Mouse (Mus musculus): Measurements from ENCODE around the gene C1qtnf7. TPM values are rescaled to one million over a fixed set of nuclear protein-coding genes. Genes with fewer than 3 reads are reported as not detected.

Gene C1qtnf7
- polyA plus RNA-seq (2015; fragmentation: Illumina TruSeq; extraction: RNeasy Lipid Tissue Mini Kit (QIAGEN cat#74804); ENCODE audit: insufficient read depth, low replicate concordance), result 21.0 TPM

DNA sequence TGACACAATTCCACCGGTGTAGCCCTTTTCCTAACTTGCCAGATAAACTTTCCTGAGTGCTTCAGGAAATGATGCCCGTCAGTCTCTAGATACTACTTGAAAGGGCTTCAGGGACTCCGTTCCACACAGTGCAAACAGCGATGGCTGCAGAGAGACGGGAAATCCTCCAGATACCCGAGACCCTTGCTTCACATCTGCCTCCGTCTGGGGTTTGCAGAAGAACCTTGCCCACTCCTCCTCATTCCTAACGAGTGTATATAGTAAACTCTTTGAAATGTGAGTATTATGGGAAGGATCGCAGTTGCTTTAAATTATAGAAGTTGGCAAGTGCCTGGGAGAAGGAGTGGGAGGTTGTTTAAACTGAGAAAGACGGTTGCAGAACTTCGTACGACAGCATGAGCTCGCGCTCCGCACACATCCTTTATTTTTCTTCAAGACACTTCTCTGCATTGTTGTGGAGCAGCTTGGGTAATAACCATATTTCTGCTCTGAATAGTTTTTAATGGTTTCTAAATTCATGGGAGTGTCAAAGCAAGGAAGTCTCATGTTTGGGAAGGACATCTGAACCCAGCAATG, at the start of gene C1qtnf7:
TSS of gene C1qtnf7 (plus strand) at position 138 of the 576 bp plus-strand sequence.

DNA sequence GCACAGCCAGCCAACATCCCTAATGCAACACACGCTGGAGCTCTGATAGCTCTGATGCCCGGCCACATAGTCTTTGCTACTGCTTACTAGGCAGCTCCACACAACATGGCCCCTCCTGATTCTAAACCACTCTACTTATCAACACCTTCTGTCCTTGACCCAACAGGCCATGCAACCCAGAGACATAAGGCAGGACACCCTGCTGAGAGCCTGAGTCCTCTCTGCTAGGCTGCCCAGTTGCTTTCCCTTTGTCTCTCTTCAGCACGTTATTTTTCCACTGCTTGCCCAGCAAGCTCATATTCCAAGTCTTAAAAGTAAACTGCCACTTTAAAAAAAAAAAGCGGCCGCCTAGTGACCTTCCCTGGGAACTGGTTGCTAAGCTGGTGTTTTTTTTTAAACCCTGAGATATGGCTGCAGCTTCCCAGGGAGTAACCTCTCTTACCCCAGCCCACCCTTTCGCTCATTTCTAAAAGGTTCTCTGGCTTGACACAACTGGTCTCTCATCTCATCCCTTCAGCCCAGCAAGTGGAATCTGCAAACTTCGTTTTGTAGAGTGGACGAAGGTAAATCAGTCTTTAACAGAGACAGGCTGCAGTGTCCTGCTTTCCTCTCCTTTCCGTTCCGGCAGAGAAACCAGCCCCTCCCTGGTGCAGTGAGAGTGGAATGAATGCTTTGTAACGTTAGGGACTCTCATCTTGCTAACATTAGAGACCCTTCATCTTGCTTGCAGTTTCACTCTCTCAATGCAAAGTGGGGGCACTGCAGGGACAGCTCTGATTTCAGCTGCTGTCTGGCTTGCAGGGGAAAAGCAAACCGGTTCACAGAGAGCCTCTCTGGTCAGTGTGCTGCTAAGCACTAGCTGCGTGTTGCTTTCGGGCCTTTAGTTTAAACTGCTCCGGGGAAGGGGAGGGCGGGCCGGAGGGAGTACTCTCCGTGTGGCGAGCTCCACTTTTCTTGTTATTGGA, 146.9 kb downstream of the C1qtnf7 start, which contains the start of gene Cc2d2a:
TSS of gene Cc2d2a (plus strand) at position 350 of the 965 bp plus-strand sequence.

Other genes starting within 250 kb of the C1qtnf7 start
- 4.8 TPM for gene Cc2d2a, start 146.8 kb downstream of the C1qtnf7 start, polyA plus RNA-seq (2015; fragmentation: Illumina TruSeq; extraction: RNeasy Lipid Tissue Mini Kit (QIAGEN cat#74804); ENCODE audit: insufficient read depth, low replicate concordance)

Measured in spleen, adult 10 weeks (tissue).